Mouse (Mus musculus) hindbrain, embryonic 12.5 days (tissue): ENCODE results near the gene Scarb2. TPM values are rescaled to one million over a fixed set of nuclear protein-coding genes. Genes with fewer than 3 reads are reported as not detected.

Experiments
- ATAC-seq: fragments of 200-750 bp; cut with Nextera tagmentation; 2 replicates; pipeline ENCODE4 v1.8.0; 2017; ENCODE audit warnings: moderate TSS enrichment; ENCODE audit not compliant: low FRiP score
- H3K27ac ChIP-seq: fragments of 300-500 bp; sonication (generic); 2 replicates; pipeline ENCODE4 v1.5.1; 2016; ENCODE audit warnings: mild to moderate bottlenecking
- H3K27me3 ChIP-seq: fragments of 300-500 bp; sonication (generic); 2 replicates; pipeline ENCODE4 v1.6.1; 2016; ENCODE audit warnings: mild to moderate bottlenecking
- H3K36me3 ChIP-seq: fragments of 300-500 bp; sonication (generic); 2 replicates; pipeline ENCODE4 v1.6.1; 2016; ENCODE audit warnings: mild to moderate bottlenecking
- H3K4me1 ChIP-seq: fragments of 300-500 bp; sonication (generic); 2 replicates; pipeline ENCODE4 v1.6.1; 2016
- H3K4me2 ChIP-seq: fragments of 300-500 bp; sonication (generic); replicated peaks from 2 replicates; pipeline ENCODE4 v1.6.1; 2016; ENCODE audit warnings: mild to moderate bottlenecking
- H3K4me3 ChIP-seq: fragments of 300-500 bp; sonication (generic); 2 replicates; pipeline ENCODE4 v1.5.1; 2016; ENCODE audit warnings: mild to moderate bottlenecking
- H3K9ac ChIP-seq: fragments of 300-500 bp; sonication (generic); 2 replicates; pipeline ENCODE4 v1.6.1; 2016; ENCODE audit warnings: mild to moderate bottlenecking, moderate library complexity
- H3K9me3 ChIP-seq: fragments of 300-500 bp; sonication (generic); replicated peaks from 2 replicates; pipeline ENCODE4 v1.6.1; 2016; ENCODE audit warnings: mild to moderate bottlenecking
- WGBS: fragments of 180-500 bp; shearing (Covaris S2); methylation state at CpG from one replicate; pipeline ENCODE4 v1.1.7; 2016; 5-methylcytosine and 5-hydroxymethylcytosine counted together
- polyA plus RNA-seq: library from polyadenylated mRNA; unstranded; fragments of >200 nt; fragmentation: Nextera tagmentation; extraction: Ambion mirVana; gene quantifications from 2 replicates; pipeline ENCODE4 v1.2.1, GENCODE M21; 2016

The Scarb2 gene
- polyA plus RNA-seq, 1 experiment from 2014 or later, result 16.2 TPM

DNA sequence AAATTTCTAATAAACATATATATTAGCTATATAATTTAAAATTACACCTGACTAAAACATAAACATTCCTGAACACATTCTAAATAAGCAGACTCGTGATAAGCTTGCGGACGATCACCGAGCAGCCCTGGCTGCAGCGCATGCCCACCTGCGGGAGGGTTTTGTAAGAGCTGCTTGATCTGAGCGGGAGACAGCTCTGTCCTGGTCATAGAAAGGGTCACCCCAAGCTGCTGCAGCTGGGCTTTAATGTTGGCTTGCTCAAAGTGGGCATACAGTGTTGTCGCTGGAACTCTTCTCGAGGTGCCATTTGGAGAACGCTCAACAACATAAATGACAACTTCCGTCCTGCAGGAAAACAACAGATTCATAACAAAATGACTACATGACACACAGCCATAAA is 82.5 kb downstream of the Scarb2 start:
- Histone ChIP-seq H3K36me3 (peaks cover 81% of the 10 kb centered on the region), H3K9ac (no peak overlapping the region), H3K9me3 (no peaks in the 10 kb centered on the region), H3K4me3 (no peak overlapping the region), H3K27ac (no peak overlapping the region), H3K27me3 (no peaks in the 10 kb centered on the region), H3K4me2 (no peak overlapping the region), H3K4me1 (no peaks in the 10 kb centered on the region)
- ATAC-seq, result no peak
- WGBS, result 95% methylated on average over 11 of the region's 11 CpGs

DNA sequence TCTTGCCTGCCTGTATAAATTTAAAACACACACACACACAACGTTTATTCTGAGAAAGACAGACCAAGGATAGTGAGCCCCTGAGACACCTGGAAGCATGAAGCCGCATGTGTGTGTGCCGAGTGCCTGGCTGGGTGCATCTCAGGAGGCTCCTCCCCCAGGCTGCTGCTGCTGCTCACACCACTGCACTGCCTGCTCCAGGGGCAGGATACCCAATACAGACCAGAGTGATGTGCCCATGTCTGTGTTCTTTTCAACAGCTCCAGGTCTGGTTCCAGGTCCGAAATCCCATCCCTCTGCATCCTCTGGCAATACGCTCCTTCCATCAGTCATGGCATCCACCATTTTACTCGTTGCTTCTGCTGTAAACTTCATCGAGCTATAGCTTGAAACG is 92.7 kb downstream of the Scarb2 start:
- WGBS, result 84% methylated on average over 8 of the region's 8 CpGs
- ATAC-seq, result no peak
- no peaks in the 10 kb centered on the region for H3K27me3 ChIP-seq
- H3K9ac ChIP-seq, result no peak overlapping the region
- H3K4me3 ChIP-seq, result no peak overlapping the region
- H3K36me3 ChIP-seq, result peaks cover 39% of the 10 kb centered on the region
- peaks cover 2% of the 10 kb centered on the region; the same call in 1 of the 2 replicates for H3K4me1 ChIP-seq
- no peak overlapping the region for H3K27ac ChIP-seq
- H3K4me2 ChIP-seq, result no peak overlapping the region
- H3K9me3 ChIP-seq, result no peaks in the 10 kb centered on the region

- H3K9ac ChIP-seq, result no peak overlapping the region
- H3K9me3 ChIP-seq, result no peaks in the 10 kb centered on the region
- ATAC-seq, result no peak
- 86% methylated on average over 11 of the region's 11 CpGs for WGBS
- peaks cover 2% of the 10 kb centered on the region; the same call in 1 of the 2 replicates for H3K4me1 ChIP-seq
- H3K4me3 ChIP-seq, result no peak overlapping the region
- no peak overlapping the region for H3K27ac ChIP-seq
- H3K4me2 ChIP-seq, result no peak overlapping the region
- peaks cover 37% of the 10 kb centered on the region for H3K36me3 ChIP-seq
- no peaks in the 10 kb centered on the region for H3K27me3 ChIP-seq
Measured at GRCm38 (mm10) chr5:92413271-92413981, 93.2 kb downstream of the Scarb2 start.

DNA sequence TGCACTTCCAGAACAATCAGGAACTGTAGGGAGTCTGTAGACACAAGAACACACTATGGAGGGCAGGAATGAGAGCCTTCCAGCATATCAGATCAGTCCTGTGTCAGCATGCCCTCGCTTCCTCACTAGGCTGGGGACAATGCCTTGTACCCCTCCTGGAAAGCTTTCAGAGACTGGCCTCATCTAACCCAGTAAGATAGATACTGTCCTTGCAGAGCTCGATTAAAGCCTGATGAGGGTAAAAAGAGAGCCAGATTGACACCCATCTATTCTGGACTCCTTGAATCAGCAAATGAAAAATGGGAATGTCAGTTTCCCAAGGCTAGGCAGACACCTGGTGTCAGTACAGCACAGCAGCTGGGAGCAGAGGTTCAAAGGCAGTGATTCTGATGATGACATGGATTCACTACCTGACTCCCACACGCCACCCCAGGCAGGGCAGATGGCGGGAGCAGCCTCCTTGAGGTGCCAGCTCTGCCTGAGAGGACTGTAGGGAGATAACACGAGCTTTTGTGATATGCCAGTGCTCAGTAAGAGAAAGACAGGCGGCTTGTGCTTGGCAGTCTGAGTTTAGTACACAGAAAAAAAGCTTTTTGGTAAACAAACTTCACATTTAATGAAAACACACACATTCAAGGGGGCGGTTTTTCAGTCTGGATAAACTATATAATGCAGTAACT is 95.0 kb downstream of the Scarb2 start:
- ATAC-seq, result no peak
- Histone ChIP-seq H3K27me3 (no peaks in the 10 kb centered on the region), H3K4me2 (no peak overlapping the region), H3K9ac (no peak overlapping the region), H3K4me1 (peaks cover 2% of the 10 kb centered on the region; the same call in 1 of the 2 replicates), H3K27ac (no peak overlapping the region), H3K4me3 (no peak overlapping the region), H3K9me3 (no peaks in the 10 kb centered on the region), H3K36me3 (peaks cover 21% of the 10 kb centered on the region)
- WGBS, result 67% methylated on average over 7 of the region's 7 CpGs

DNA sequence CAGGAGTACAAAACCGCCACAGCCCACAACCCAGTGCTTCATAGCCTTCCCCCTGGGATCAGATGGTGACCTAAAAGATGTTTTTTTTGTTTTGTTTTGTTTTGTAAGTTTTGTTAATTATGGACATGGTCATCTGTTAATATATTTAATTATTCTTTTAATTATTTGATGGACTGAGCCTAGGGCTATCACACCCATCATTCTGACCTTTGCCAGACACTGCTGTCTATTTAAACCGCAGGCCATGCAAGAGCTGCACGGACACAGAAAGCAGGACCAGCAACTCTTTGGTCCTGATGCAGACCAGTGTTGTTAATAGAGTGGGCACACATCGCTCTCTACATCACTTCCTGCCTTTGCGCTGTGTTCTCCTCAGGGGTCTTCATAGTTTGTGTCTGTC is 96.1 kb downstream of the Scarb2 start:
- Histone ChIP-seq H3K4me1 (peaks cover 2% of the 10 kb centered on the region; the same call in 1 of the 2 replicates), H3K9ac (no peak overlapping the region), H3K9me3 (no peaks in the 10 kb centered on the region), H3K27ac (no peak overlapping the region), H3K27me3 (no peaks in the 10 kb centered on the region), H3K4me2 (no peak overlapping the region), H3K4me3 (no peak overlapping the region), H3K36me3 (peaks cover 16% of the 10 kb centered on the region; the same call in 1 of the 2 replicates)
- no peak for ATAC-seq
- WGBS, result 88% methylated on average over 5 of the region's 5 CpGs

DNA sequence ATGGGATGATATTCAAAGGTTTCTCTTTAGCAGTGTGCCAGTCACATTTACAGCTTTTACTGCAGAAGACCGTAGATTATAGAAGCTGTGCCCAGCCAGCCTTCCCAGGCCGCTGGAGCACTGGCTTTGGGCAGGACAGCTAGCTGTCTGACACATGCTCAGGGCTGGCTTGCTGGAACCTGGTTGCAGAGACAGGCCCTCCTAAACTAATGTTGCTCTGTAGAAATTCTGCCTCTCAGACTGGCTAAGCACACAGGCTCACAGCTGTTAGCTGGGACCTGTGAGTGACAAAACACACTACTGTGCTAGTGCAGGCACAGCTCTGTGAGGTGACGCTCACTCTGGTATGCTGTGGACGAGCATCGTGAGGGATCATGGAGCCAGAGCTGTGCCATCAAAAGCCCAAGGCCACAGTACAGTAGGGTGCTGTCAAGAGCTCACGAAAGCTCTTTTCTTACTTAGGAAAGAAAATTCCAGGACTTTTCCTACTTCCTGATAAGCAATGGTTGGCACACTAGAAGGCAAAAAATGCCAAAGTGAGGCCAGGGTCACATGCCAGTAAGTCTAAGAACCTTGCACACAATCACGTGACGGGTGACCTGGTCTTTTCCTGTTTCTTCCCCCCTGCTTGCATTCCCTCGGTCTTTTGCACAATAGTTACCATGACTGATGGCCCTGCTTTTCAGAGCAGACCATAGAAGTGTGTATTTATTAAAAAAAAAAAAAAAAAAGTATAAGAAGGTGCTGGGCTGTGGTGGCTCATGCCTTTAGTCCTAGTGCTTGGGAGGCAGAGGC is 97.1 kb downstream of the Scarb2 start:
- Histone ChIP-seq H3K9me3 (no peaks in the 10 kb centered on the region), H3K27me3 (no peaks in the 10 kb centered on the region), H3K4me1 (peaks cover 2% of the 10 kb centered on the region; the same call in 1 of the 2 replicates), H3K36me3 (peaks cover 9% of the 10 kb centered on the region; the same call in 1 of the 2 replicates), H3K4me2 (no peak overlapping the region), H3K4me3 (no peak overlapping the region), H3K27ac (no peak overlapping the region), H3K9ac (no peak overlapping the region)
- no peak for ATAC-seq
- 74% methylated on average over 9 of the region's 9 CpGs for WGBS

DNA sequence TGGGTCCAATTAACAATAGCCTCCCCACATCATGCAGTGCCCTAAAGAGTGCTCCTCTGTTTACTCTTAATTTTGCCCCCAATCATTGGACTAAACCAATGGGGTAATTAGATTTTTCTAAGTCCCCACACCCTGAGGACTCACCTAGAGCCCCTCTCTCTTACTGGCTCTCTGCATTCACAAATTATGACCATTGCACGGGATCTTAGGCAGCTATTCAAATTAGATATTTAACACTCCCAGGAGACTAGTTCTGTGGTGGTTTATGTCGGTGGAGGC is 102.3 kb downstream of the Scarb2 start:
- no peak overlapping the region for H3K4me3 ChIP-seq
- no peak overlapping the region for H3K9ac ChIP-seq
- 28% methylated on average over 2 of the region's 2 CpGs for WGBS
- ATAC-seq, result no peak
- no peaks in the 10 kb centered on the region for H3K9me3 ChIP-seq
- H3K36me3 ChIP-seq, result no peaks in the 10 kb centered on the region
- no peak overlapping the region for H3K4me2 ChIP-seq
- no peaks in the 10 kb centered on the region for H3K27me3 ChIP-seq
- peaks cover 10% of the 10 kb centered on the region for H3K4me1 ChIP-seq
- no peak overlapping the region for H3K27ac ChIP-seq

DNA sequence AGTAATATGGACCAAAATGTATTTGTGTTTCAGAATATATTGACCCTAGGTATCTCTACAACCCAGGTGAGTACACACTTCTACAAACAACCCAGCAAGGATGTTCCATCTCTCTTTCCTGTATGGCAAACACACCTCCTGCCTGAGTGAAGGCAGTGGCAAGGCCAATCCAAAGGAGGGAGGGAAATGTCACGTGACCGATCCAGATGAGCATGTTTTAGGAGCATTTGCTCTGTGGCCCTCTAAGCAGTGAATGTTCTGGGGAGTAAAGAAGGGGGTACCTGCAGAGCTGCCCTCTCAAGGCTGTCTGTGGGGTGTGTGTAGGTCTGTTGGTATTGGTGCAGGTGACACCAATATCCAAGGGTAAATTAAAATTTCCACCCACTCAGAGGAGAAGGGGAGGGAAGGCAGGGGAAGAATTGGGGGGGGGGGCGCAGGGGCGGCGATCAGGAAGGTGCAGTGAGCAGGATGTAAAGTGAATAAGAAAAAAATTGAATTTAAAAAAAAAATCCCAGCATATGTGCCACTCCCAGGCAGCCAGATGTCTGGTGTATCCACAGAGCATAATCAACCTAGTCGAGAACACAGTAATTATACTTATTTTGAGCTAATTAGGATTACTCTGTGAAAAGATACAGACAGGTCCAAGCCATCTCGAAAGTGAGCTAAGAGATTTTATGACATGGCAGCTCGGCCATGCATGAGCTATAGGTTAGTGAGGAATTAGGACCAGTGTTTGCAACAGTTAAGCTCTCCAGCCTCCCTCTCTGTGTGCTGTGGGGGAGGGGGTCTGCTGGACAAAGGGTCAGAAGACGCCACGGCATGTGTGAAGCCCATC is 102.9 kb downstream of the Scarb2 start:
- Histone ChIP-seq H3K36me3 (no peaks in the 10 kb centered on the region), H3K9me3 (no peaks in the 10 kb centered on the region), H3K27ac (no peak overlapping the region), H3K4me1 (peaks cover 10% of the 10 kb centered on the region), H3K27me3 (no peaks in the 10 kb centered on the region), H3K9ac (no peak overlapping the region), H3K4me3 (no peak overlapping the region), H3K4me2 (no peak overlapping the region)
- ATAC-seq, result peak; percentile 69; the same call in 1 of the 2 replicates
- 56% methylated on average over 10 of the region's 10 CpGs for WGBS

GRCm38 (mm10) chr5:92402816-92403215 is 103.8 kb downstream of the Scarb2 start:
- no peak for ATAC-seq
- Histone ChIP-seq H3K9me3 (no peaks in the 10 kb centered on the region), H3K9ac (no peak overlapping the region), H3K4me3 (no peak overlapping the region), H3K4me2 (no peak overlapping the region), H3K27me3 (no peaks in the 10 kb centered on the region), H3K4me1 (peaks cover 10% of the 10 kb centered on the region), H3K36me3 (no peaks in the 10 kb centered on the region), H3K27ac (no peak overlapping the region)
- 65% methylated on average over 9 of the region's 9 CpGs for WGBS

DNA sequence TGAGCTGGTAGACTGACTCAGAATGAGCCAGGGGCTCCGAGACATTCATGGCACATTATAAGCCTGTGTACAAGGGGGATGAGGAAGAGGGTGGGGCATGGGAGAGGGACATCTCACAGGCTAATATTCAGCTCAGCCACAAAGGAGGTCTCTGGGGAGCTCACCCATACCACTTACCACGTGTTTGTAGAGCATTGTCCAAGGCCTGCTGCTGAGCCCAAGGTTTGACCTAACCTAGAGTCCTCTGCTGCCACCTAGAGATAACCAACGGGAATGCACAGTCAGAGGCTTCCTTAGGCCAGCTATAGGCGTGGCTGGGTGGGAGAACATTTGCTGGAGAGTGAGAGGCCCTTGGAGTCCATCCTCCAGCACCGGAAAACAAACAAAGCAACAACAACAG is 108.5 kb downstream of the Scarb2 start:
- H3K4me3 ChIP-seq, result no peak overlapping the region
- 27% methylated on average over 5 of the region's 5 CpGs for WGBS
- H3K27ac ChIP-seq, result no peak overlapping the region
- H3K4me1 ChIP-seq, result 0 out of 2 replicates have a peak, but pooled peaks cover 2% of the 10 kb centered on the region
- no peak overlapping the region for H3K9ac ChIP-seq
- H3K36me3 ChIP-seq, result no peaks in the 10 kb centered on the region
- no peaks in the 10 kb centered on the region for H3K9me3 ChIP-seq
- H3K27me3 ChIP-seq, result peaks cover 10% of the 10 kb centered on the region
- H3K4me2 ChIP-seq, result no peak overlapping the region
- ATAC-seq, result peak; percentile 87

DNA sequence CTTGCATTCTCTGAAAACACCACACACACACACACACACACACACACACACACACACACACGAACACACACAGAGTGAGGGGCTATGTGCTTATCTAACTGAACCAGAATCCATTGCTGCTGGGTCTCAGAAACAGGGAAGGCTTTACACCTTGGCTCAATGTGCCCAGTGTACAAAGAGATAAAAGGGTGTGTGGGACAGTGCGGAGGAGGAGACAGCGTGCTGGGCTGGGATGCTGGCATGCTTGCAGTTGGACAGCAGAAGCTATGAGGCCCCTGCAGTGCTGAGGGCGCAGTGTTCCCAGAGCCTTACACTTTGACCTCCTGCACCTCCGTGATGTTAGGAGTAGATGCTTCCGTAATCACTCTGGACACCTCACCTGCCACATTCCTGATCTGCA is 110.2 kb downstream of the Scarb2 start:
- Histone ChIP-seq H3K4me2 (no peak overlapping the region), H3K4me3 (no peak overlapping the region), H3K9me3 (no peaks in the 10 kb centered on the region), H3K9ac (no peak overlapping the region), H3K27me3 (peaks cover 26% of the 10 kb centered on the region), H3K36me3 (no peaks in the 10 kb centered on the region), H3K27ac (no peak overlapping the region), H3K4me1 (no peaks in the 10 kb centered on the region)
- WGBS, result 88% methylated on average over 6 of the region's 6 CpGs
- ATAC-seq, result no peak

- H3K4me1 ChIP-seq, result no peaks in the 10 kb centered on the region
- ATAC-seq, result no peak
- no peak overlapping the region for H3K27ac ChIP-seq
- no peaks in the 10 kb centered on the region for H3K9me3 ChIP-seq
- no peak overlapping the region for H3K9ac ChIP-seq
- 87% methylated on average over 3 of the region's 3 CpGs for WGBS
- H3K27me3 ChIP-seq, result peaks cover 33% of the 10 kb centered on the region
- no peak overlapping the region for H3K4me2 ChIP-seq
- no peak overlapping the region for H3K4me3 ChIP-seq
- no peaks in the 10 kb centered on the region for H3K36me3 ChIP-seq
Measured at GRCm38 (mm10) chr5:92395764-92396163, 110.9 kb downstream of the Scarb2 start.
